Mouse (Mus musculus): ENCODE results near the gene Rictor. TPM values are rescaled to one million over a fixed set of nuclear protein-coding genes. Genes with fewer than 3 reads are reported as not detected.

Rictor gene
- 21.2 and 21.5 TPM in 2 replicates for polyA plus RNA-seq (2015; fragmentation: Nextera tagmentation; extraction: Ambion mirVana)

DNA sequence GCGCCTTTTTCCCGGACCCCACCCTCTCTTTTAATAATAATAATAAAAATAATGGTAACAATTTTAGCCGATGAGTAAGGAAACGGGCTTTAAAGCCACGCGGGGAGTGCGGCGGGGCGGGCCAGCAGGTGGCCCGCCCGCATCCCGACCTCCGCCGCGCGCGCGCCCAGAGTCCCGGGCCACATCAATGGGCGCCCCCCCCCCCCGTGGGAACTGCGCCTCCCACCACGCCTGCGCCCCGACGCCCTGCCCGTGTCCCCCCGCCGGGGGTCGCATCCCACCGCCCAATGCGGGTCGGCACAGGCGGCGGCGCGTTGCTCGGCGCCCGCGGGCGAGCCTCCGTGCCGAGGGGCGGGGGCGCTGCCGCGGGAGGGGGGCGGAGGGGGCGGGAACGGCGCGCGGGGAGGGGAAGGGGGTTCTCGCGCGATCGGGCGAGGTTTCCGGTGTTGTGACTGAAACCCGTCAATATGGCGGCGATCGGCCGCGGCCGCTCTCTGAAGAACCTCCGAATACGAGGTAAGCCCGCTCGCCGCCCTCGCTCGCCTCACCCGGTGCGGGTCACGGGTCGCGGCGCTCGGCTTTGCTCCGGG, at the start of gene Rictor:
Gene Rictor (plus strand): TSS at position 444 of the 590 bp plus-strand sequence.
- ATAC-seq (ENCODE audit: low read depth): peak; percentile 75
- H3K27me3 ChIP-seq (ENCODE audit: control insufficient read depth, insufficient read depth, low read depth, low read length): no peaks in the 10 kb centered on the region
- under 1% methylated on average over 72 of the region's 82 CpGs for WGBS (ENCODE audit: insufficient replicate concordance)
- H3K9me3 ChIP-seq (replicated peaks; ENCODE audit: control insufficient read depth, low read length): no peaks in the 10 kb centered on the region
- peak within 1 kb of the TSS; percentile 98 for H3K27ac ChIP-seq (ENCODE audit: low read length)
- peak within 1 kb of the TSS; percentile 99 for H3K9ac ChIP-seq (ENCODE audit: low read depth, low read length)
- peak within 1 kb of the TSS; percentile 97 for H3K4me3 ChIP-seq (ENCODE audit: low read depth, low read length)
- no peaks in the 10 kb centered on the region for H3K36me3 ChIP-seq (ENCODE audit: control insufficient read depth, insufficient read depth)
- peak within 1 kb of the TSS; percentile 87 for H3K4me2 ChIP-seq (ENCODE audit: low read depth, low read length)
- peaks cover 46% of the 10 kb centered on the region for H3K4me1 ChIP-seq (ENCODE audit: control insufficient read depth, low read depth, low read length)

DNA sequence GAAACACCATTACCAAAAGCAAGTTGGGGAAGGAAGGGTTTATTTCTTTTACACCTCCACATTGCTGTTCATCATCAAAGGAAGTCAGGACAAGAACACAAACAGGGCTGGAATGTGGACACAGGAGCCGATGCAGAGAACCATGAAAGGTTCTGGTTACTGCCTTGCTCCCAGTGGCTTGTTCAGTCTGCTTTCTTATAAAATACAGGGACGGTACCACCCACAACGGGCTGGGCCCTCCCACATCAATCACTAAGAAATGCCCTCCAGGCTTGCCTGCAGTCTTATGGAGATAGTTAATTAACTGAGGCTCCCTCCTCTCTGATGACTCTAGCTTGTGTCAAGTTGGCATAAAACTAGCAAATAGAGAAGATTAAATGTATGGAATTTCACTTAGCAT, 46.2 kb upstream of the Rictor start:
- Histone ChIP-seq H3K27me3 (ENCODE audit: control insufficient read depth, insufficient read depth, low read depth, low read length) (no peaks in the 10 kb centered on the region), H3K9ac (ENCODE audit: low read depth, low read length) (no peak overlapping the region), H3K27ac (ENCODE audit: low read length) (no peak overlapping the region), H3K36me3 (ENCODE audit: control insufficient read depth, insufficient read depth) (no peaks in the 10 kb centered on the region), H3K9me3 (replicated peaks; ENCODE audit: control insufficient read depth, low read length) (no peaks in the 10 kb centered on the region), H3K4me3 (ENCODE audit: low read depth, low read length) (no peak overlapping the region), H3K4me1 (ENCODE audit: control insufficient read depth, low read depth, low read length) (peaks cover 6% of the 10 kb centered on the region), H3K4me2 (ENCODE audit: low read depth, low read length) (no peak overlapping the region)
- no peak for ATAC-seq (ENCODE audit: low read depth)
- 59% methylated on average over 3 of the region's 3 CpGs for WGBS (ENCODE audit: insufficient replicate concordance)

DNA sequence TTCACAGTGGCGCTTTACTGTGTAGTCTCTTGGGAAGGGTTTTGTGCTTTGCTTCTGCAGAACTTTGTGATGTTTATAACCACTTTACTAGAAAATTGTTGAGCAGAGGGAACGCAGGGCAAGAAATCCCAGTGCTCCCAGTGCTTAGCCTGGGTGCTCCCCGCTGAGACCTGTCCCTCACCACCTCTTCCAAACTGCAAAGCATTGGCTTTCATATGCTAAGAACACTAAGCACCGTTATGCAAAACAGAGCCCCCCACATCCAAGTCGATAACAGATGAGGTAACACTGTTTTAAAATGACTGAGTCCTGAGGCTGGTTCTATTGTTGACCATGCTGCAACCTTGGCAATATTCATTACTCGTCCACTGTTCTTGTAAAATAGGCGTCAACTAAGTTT, 44.2 kb upstream of the Rictor start:
- Histone ChIP-seq H3K4me1 (ENCODE audit: control insufficient read depth, low read depth, low read length) (peaks cover 2% of the 10 kb centered on the region; the same call in 1 of the 2 replicates), H3K9ac (ENCODE audit: low read depth, low read length) (no peak overlapping the region), H3K4me2 (ENCODE audit: low read depth, low read length) (no peak overlapping the region), H3K27ac (ENCODE audit: low read length) (no peak overlapping the region), H3K27me3 (ENCODE audit: control insufficient read depth, insufficient read depth, low read depth, low read length) (no peaks in the 10 kb centered on the region), H3K36me3 (ENCODE audit: control insufficient read depth, insufficient read depth) (no peaks in the 10 kb centered on the region), H3K4me3 (ENCODE audit: low read depth, low read length) (no peak overlapping the region), H3K9me3 (replicated peaks; ENCODE audit: control insufficient read depth, low read length) (no peaks in the 10 kb centered on the region)
- ATAC-seq (ENCODE audit: low read depth): no peak
- 65% methylated on average over 7 of the region's 7 CpGs for WGBS (ENCODE audit: insufficient replicate concordance)

DNA sequence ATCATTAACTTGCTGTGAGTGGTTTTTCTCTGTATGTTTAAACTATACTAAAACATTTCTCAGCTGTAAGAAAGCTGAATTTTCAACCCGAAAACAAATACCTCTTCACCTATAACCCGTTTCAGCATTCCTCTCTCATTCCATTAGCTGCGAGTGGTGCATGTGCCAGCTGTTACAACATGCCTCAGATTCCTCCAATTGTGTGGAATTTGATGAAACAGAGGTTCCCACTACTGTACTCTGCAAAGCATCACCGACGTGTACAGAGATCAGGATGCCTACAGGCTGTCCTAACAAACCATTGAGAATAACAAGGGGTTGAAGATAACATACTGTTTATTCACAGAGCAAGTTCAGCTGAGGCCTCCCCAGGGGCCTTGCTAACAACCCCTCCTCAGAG, 42.1 kb upstream of the Rictor start:
- H3K9ac ChIP-seq (ENCODE audit: low read depth, low read length): no peak overlapping the region
- H3K9me3 ChIP-seq (replicated peaks; ENCODE audit: control insufficient read depth, low read length): no peaks in the 10 kb centered on the region
- H3K4me2 ChIP-seq (ENCODE audit: low read depth, low read length): no peak overlapping the region
- H3K27ac ChIP-seq (ENCODE audit: low read length): no peak overlapping the region
- WGBS (ENCODE audit: insufficient replicate concordance): 47% methylated on average over 5 of the region's 5 CpGs
- H3K27me3 ChIP-seq (ENCODE audit: control insufficient read depth, insufficient read depth, low read depth, low read length): no peaks in the 10 kb centered on the region
- no peak for ATAC-seq (ENCODE audit: low read depth)
- H3K4me3 ChIP-seq (ENCODE audit: low read depth, low read length): no peak overlapping the region
- peaks cover 2% of the 10 kb centered on the region; the same call in 1 of the 2 replicates for H3K4me1 ChIP-seq (ENCODE audit: control insufficient read depth, low read depth, low read length)
- H3K36me3 ChIP-seq (ENCODE audit: control insufficient read depth, insufficient read depth): no peaks in the 10 kb centered on the region

DNA sequence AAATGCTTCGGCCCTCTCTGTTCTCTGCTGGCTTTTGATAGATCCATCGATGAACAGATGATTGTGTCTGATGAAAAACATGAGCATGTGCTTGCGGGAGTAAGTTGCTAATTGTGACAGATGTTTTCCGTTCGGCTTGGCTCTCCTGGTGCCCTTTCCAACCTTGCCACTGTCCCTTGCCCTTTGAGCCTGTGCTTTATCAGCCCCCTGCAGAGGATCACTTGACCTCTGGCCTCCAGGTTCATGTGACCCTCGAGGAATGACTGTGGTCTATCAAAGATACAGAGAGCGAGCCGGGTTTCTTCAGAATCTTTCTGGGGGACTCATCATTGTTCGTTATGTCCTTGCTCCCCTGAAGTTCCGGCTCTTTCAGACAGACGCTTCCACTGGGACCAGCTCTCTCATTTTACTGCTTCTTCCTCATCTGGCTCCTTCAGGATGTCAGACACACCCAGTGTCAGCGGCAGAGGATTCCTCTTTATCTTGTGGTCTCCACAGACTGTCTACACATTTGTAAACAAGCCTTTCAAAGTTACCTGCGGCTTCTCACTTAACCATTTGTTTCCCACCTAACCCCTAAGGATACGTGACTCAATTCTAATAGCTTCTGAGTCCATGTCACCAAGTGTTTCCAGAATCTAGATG, 39.3 kb upstream of the Rictor start:
- Histone ChIP-seq H3K9me3 (replicated peaks; ENCODE audit: control insufficient read depth, low read length) (no peaks in the 10 kb centered on the region), H3K9ac (ENCODE audit: low read depth, low read length) (no peak overlapping the region), H3K27me3 (ENCODE audit: control insufficient read depth, insufficient read depth, low read depth, low read length) (no peaks in the 10 kb centered on the region), H3K4me3 (ENCODE audit: low read depth, low read length) (no peak overlapping the region), H3K4me1 (ENCODE audit: control insufficient read depth, low read depth, low read length) (peaks cover 2% of the 10 kb centered on the region; the same call in 1 of the 2 replicates), H3K36me3 (ENCODE audit: control insufficient read depth, insufficient read depth) (no peaks in the 10 kb centered on the region), H3K27ac (ENCODE audit: low read length) (no peak overlapping the region), H3K4me2 (ENCODE audit: low read depth, low read length) (no peak overlapping the region)
- ATAC-seq (ENCODE audit: low read depth): no peak
- WGBS (ENCODE audit: insufficient replicate concordance): 34% methylated on average over 14 of the region's 14 CpGs

DNA sequence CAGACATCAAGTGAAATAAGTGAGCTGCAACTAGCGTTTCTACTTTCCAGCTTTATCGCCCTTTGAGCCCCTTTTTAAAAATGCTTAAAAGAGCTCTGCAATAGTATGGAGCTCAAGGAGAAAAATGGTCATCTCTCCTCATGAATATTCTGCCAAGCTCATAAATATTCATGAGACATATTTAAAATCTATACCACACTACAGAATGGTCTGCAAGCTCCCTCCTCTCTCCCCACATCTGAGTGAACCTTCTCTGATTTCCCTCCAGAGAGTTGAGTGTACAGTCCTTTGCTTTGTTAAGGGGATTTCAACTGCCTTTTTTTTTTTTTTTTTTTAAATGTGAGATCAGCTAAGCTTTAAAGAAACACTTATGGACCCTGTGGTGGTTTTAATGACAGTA, 29.7 kb upstream of the Rictor start:
- Histone ChIP-seq H3K9ac (ENCODE audit: low read depth, low read length) (no peak overlapping the region), H3K36me3 (ENCODE audit: control insufficient read depth, insufficient read depth) (no peaks in the 10 kb centered on the region), H3K9me3 (replicated peaks; ENCODE audit: control insufficient read depth, low read length) (no peaks in the 10 kb centered on the region), H3K4me1 (ENCODE audit: control insufficient read depth, low read depth, low read length) (no peaks in the 10 kb centered on the region), H3K4me2 (ENCODE audit: low read depth, low read length) (no peak overlapping the region), H3K27me3 (ENCODE audit: control insufficient read depth, insufficient read depth, low read depth, low read length) (no peaks in the 10 kb centered on the region), H3K27ac (ENCODE audit: low read length) (no peak overlapping the region), H3K4me3 (ENCODE audit: low read depth, low read length) (no peak overlapping the region)
- 73% methylated on average over 2 of the region's 2 CpGs for WGBS (ENCODE audit: insufficient replicate concordance)
- ATAC-seq (ENCODE audit: low read depth): no peak

DNA sequence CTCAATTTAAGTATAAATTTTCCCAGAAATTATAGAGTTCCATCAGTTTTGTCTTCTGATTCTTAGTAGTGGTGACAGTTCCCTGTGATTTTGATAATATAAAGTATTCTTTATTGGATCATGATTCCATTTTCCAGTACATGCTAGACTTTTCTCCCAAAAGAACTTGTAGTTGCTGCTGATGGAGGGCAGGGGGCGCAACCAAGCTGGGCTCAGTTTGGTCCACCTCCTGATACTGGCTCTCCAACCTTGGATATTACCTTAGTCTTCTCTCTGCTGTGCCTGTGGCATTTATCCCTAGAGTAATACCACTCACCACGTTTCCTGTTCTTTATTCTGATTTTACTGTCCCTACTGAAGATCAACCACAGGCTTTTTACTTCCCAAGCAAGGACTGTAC, 6.0 kb upstream of the Rictor start:
- no peak for ATAC-seq (ENCODE audit: low read depth)
- WGBS (ENCODE audit: insufficient replicate concordance): 32% methylated on average over 2 of the region's 2 CpGs
- no peak overlapping the region for H3K4me3 ChIP-seq (ENCODE audit: low read depth, low read length)
- H3K4me2 ChIP-seq (ENCODE audit: low read depth, low read length): no peak overlapping the region
- H3K27me3 ChIP-seq (ENCODE audit: control insufficient read depth, insufficient read depth, low read depth, low read length): no peaks in the 10 kb centered on the region
- peaks cover 20% of the 10 kb centered on the region for H3K4me1 ChIP-seq (ENCODE audit: control insufficient read depth, low read depth, low read length)
- no peaks in the 10 kb centered on the region for H3K9me3 ChIP-seq (replicated peaks; ENCODE audit: control insufficient read depth, low read length)
- no peaks in the 10 kb centered on the region for H3K36me3 ChIP-seq (ENCODE audit: control insufficient read depth, insufficient read depth)
- H3K27ac ChIP-seq (ENCODE audit: low read length): no peak overlapping the region
- H3K9ac ChIP-seq (ENCODE audit: low read depth, low read length): no peak overlapping the region

DNA sequence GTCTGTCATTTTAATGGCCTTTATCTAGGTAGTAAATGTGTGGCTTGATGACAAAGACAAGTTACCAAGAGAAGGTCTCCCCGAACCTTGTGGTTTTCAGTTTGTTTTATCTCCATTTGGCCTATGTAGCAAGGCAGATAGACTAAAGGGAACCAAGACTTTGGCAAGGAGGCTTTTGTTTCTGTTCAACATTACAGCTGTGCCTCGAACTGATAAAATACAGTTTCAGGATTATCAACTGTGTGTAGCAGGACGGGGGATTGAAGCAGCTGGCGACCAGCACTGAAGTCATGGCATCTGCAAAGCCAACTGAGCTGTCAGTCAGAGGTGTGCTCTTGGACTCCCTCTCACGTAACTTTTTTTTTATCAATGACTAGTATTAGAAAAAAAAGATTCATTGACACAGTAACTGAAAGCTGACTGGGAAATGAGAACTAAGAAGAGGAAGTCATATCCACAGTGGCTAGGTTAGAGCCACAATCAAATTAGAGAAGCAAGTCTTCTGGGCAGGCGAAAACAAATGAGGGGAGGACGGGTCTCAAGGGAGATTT, 2.8 kb upstream of the Rictor start:
- Histone ChIP-seq H3K4me2 (ENCODE audit: low read depth, low read length) (peak overlapping the region; percentile 60), H3K4me1 (ENCODE audit: control insufficient read depth, low read depth, low read length) (peaks cover 31% of the 10 kb centered on the region), H3K9ac (ENCODE audit: low read depth, low read length) (peak overlapping the region; percentile 45), H3K27ac (ENCODE audit: low read length) (peak overlapping the region; percentile 81), H3K9me3 (replicated peaks; ENCODE audit: control insufficient read depth, low read length) (no peaks in the 10 kb centered on the region), H3K36me3 (ENCODE audit: control insufficient read depth, insufficient read depth) (no peaks in the 10 kb centered on the region), H3K27me3 (ENCODE audit: control insufficient read depth, insufficient read depth, low read depth, low read length) (no peaks in the 10 kb centered on the region), H3K4me3 (ENCODE audit: low read depth, low read length) (peak overlapping the region; percentile 43)
- WGBS (ENCODE audit: insufficient replicate concordance): 15% methylated on average over 7 of the region's 7 CpGs
- ATAC-seq (ENCODE audit: low read depth): peak; percentile 41

DNA sequence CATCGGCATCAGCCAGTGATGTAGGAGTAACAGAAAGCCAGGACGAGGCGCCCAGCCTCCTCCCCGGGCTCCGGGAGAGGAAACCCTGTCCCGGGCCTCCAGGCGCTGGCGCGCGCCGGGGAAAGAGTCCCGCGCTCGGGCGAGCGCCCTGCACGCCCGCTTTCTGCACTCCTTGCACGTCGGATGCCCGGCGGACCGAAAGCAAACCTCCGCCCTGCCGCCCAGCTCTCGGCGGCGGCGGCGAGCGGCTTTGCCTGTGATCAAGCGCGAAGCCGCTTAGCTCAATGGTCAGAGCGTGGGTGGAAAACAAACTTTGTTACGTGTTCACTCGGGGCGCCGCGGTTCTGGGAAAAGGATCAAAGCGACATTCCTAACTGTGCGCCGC, 636 bp upstream of the Rictor start:
- H3K27ac ChIP-seq (ENCODE audit: low read length): peak overlapping the region; percentile 98
- no peaks in the 10 kb centered on the region for H3K36me3 ChIP-seq (ENCODE audit: control insufficient read depth, insufficient read depth)
- peaks cover 41% of the 10 kb centered on the region for H3K4me1 ChIP-seq (ENCODE audit: control insufficient read depth, low read depth, low read length)
- H3K4me3 ChIP-seq (ENCODE audit: low read depth, low read length): peak overlapping the region; percentile 97
- ATAC-seq (ENCODE audit: low read depth): peak; percentile 61
- 0% methylated on average over 43 of the region's 43 CpGs for WGBS (ENCODE audit: insufficient replicate concordance)
- H3K9ac ChIP-seq (ENCODE audit: low read depth, low read length): peak overlapping the region; percentile 99
- no peaks in the 10 kb centered on the region for H3K9me3 ChIP-seq (replicated peaks; ENCODE audit: control insufficient read depth, low read length)
- peak overlapping the region; percentile 87 for H3K4me2 ChIP-seq (ENCODE audit: low read depth, low read length)
- H3K27me3 ChIP-seq (ENCODE audit: control insufficient read depth, insufficient read depth, low read depth, low read length): no peaks in the 10 kb centered on the region

All from liver, embryonic 16.5 days (tissue).